Mouse (Mus musculus): ENCODE data around the gene Ascl3.

DNA sequence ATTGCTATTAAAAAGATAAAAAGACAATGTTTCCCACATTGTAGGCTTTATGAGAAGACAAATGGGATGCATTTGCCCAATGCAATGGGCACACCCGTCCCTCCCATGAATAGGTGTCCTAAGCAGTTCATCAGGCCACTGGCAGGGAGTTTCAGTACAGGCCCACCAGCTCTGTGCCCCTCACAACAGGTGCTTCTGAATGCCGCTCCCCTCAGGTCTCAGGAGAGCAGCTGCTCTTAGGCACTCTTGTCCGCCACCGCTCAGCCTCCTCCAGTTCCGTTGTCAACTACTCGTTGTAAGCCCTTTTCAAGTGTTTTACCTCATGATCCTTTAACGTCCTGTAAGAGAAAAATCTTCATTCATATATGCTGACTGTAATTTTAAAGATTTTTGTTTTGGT lies 19.3 kb downstream of the Ascl3 start:
- TF ChIP-seq CTCF (IDR thresholded peaks at IDR 0.05; ENCODE audit: low read depth, low read length) (no peak), POLR2A (IDR thresholded peaks at IDR 0.05; ENCODE audit: extremely low read depth, insufficient read depth, low read length) (no peak)

Measured in liver, adult 2 months (tissue).